Mouse (Mus musculus): ENCODE results near the gene Prg2.

DNA sequence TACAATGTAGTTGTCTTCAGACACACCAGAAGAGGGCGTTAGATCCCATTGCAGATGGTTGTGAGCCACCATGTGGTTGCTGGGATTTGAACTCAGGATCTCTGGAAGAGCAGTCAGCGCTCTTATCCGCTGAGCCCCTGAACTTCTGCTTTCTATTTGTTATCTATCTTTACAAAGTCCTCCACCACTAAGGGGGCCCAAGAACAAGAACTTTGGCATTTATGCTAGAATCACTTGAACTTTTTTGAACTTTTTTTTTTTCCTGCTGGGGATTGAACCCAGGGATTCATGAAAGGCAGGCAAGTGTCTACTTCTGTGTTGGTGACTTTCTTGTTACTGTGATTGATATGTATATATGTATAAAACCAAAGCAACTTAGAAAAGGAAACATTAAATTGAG, 41.0 kb upstream of the Prg2 start:
- TF ChIP-seq CTCF (IDR thresholded peaks at IDR 0.05; ENCODE audit: control insufficient read depth, insufficient read depth, insufficient replicate concordance, low read depth, low read length) (no peak), POLR2A (IDR thresholded peaks at IDR 0.05; ENCODE audit: control insufficient read depth, low read depth, low read length) (no peak)
